Mouse (Mus musculus) CH12.LX (cell line): ENCODE results near the gene Hmga2. TPM values are rescaled to one million over a fixed set of nuclear protein-coding genes. Genes with fewer than 3 reads are reported as not detected.

Experiments
- DNase-seq: peaks from one replicate; pipeline ENCODE4 v3.0.0-alpha.2; 2013; ENCODE audit errors: extremely low read depth
- H3K27ac ChIP-seq: 2 replicates; pipeline ENCODE4 v1.5.1; 2012; ENCODE audit warnings: low read depth, mild to moderate bottlenecking, control low read depth, moderate library complexity; ENCODE audit not compliant: insufficient read depth
- H3K27me3 ChIP-seq: replicated peaks from 2 replicates; pipeline ENCODE3; 2012; ENCODE audit warnings: inconsistent platforms
- H3K36me3 ChIP-seq, 2 experiments: replicated peaks in 1 of 2; 2 replicates each; pipeline versions ENCODE3 to v1.6.1; 2012; ENCODE audit warnings: inconsistent platforms in 1 of 2, low read length in 1 of 2, mild to moderate bottlenecking in 1 of 2, mixed read lengths in 1 of 2, moderate library complexity in 1 of 2; ENCODE audit not compliant: control insufficient read depth in 1 of 2, insufficient read depth in 1 of 2
- H3K4me1 ChIP-seq, 2 experiments: 2 replicates each; pipeline ENCODE4 v1.6.1; 2012; ENCODE audit warnings: inconsistent platforms in 1 of 2, moderate library complexity in 1 of 2; ENCODE audit not compliant: insufficient read depth in 2 of 2, control insufficient read depth in 1 of 2
- H3K4me2 ChIP-seq: 2 replicates; pipeline ENCODE4 v1.6.1; 2012; ENCODE audit warnings: low read depth, mild to moderate bottlenecking, control low read depth; ENCODE audit not compliant: poor library complexity, insufficient read depth, severe bottlenecking
- H3K4me3 ChIP-seq, 3 experiments: fragments of 150-350 bp in 1 of 3; sonication (generic) in 1 of 3; replicated peaks in 1 of 3; 2 replicates each; pipeline versions ENCODE3 to v1.5.1; 2011 to 2012; ENCODE audit warnings: low read depth in 2 of 3, low read length in 2 of 3, mild to moderate bottlenecking in 2 of 3, moderate library complexity in 2 of 3, control low read depth in 1 of 3, improper control_type of control experiment in 1 of 3, inconsistent platforms in 1 of 3, mixed read lengths in 1 of 3; ENCODE audit not compliant: poor library complexity in 1 of 3
- H3K79me2 ChIP-seq: replicated peaks from 2 replicates; pipeline ENCODE4 v1.6.1; 2012; ENCODE audit warnings: mild to moderate bottlenecking, moderate library complexity; ENCODE audit not compliant: control insufficient read depth, poor library complexity, insufficient read depth, severe bottlenecking; ENCODE audit errors: extremely low read depth
- H3K9ac ChIP-seq: 2 replicates; pipeline ENCODE4 v1.6.1; 2012; ENCODE audit warnings: low read depth, mild to moderate bottlenecking, control low read depth, moderate library complexity; ENCODE audit not compliant: insufficient read depth
- H3K9me3 ChIP-seq: replicated peaks from 2 replicates; pipeline ENCODE3; 2012; ENCODE audit warnings: low read length, inconsistent platforms, mixed read lengths
- BHLHE40 ChIP-seq: IDR thresholded peaks from 2 replicates; pipeline ENCODE4 v1.6.1; 2011; ENCODE audit warnings: mild to moderate bottlenecking, low read depth, low read length, improper control_type of control experiment
- CHD1 ChIP-seq: IDR thresholded peaks from 2 replicates; pipeline ENCODE4 v1.6.1; 2012; ENCODE audit warnings: low read depth, low read length, improper control_type of control experiment, inconsistent platforms
- CTCF ChIP-seq, 2 experiments: IDR thresholded peaks in 1 of 2; conservative IDR thresholded peaks in 1 of 2; 2 replicates each; pipeline ENCODE4 v1.5.1; 2011 to 2012; ENCODE audit warnings: low read depth in 2 of 2, low read length in 2 of 2, improper control_type of control experiment in 1 of 2, inconsistent platforms in 1 of 2, mild to moderate bottlenecking in 1 of 2, moderate library complexity in 1 of 2
- E2F4 ChIP-seq: IDR thresholded peaks from 2 replicates; pipeline ENCODE4 v1.6.1; 2011; ENCODE audit warnings: low read depth, low read length, improper control_type of control experiment; ENCODE audit not compliant: insufficient replicate concordance
- ELF1 ChIP-seq: IDR thresholded peaks from 2 replicates; pipeline ENCODE4 v1.6.1; 2014; ENCODE audit warnings: low read depth, mild to moderate bottlenecking, inconsistent platforms, low read length, improper control_type of control experiment
- HCFC1 ChIP-seq: IDR thresholded peaks from 2 replicates; pipeline ENCODE4 v1.6.1; 2012; ENCODE audit warnings: low read depth, mild to moderate bottlenecking, inconsistent platforms, low read length, improper control_type of control experiment
- JUN ChIP-seq: IDR thresholded peaks from 2 replicates; pipeline ENCODE4 v1.6.1; 2011; ENCODE audit warnings: low read depth, mild to moderate bottlenecking, low read length, improper control_type of control experiment, moderate library complexity; ENCODE audit not compliant: insufficient read depth
- MAFK ChIP-seq: IDR thresholded peaks from 2 replicates; pipeline ENCODE4 v1.6.1; 2011; ENCODE audit warnings: low read length, improper control_type of control experiment; ENCODE audit not compliant: insufficient replicate concordance
- MAX ChIP-seq: IDR thresholded peaks from 2 replicates; pipeline ENCODE4 v1.6.1; 2011; ENCODE audit warnings: low read length, improper control_type of control experiment
- NELFE ChIP-seq: IDR thresholded peaks from 2 replicates; pipeline ENCODE4 v1.6.1; 2011; ENCODE audit warnings: low read depth, low read length, improper control_type of control experiment
- PAX5 ChIP-seq: IDR thresholded peaks from 2 replicates; pipeline ENCODE4 v1.6.1; 2012; ENCODE audit warnings: low read length, inconsistent platforms, mixed read lengths
- POLR2AphosphoS2 ChIP-seq: IDR thresholded peaks from 2 replicates; pipeline ENCODE4 v1.6.1; 2011; ENCODE audit warnings: low read depth, low read length, improper control_type of control experiment
- RAD21 ChIP-seq: IDR thresholded peaks from 2 replicates; pipeline ENCODE4 v1.6.1; 2011; ENCODE audit warnings: low read depth, mild to moderate bottlenecking, low read length, improper control_type of control experiment, moderate library complexity
- RCOR1 ChIP-seq: conservative IDR thresholded peaks from 2 replicates; pipeline ENCODE4 v1.6.1; 2012; ENCODE audit warnings: low read depth, mild to moderate bottlenecking, inconsistent platforms, low read length, improper control_type of control experiment
- SIN3A ChIP-seq: IDR thresholded peaks from 2 replicates; pipeline ENCODE4 v1.6.1; 2012; ENCODE audit warnings: low read length, improper control_type of control experiment, inconsistent platforms
- SMC3 ChIP-seq: IDR thresholded peaks from 2 replicates; pipeline ENCODE4 v1.6.1; 2011; ENCODE audit warnings: low read depth, low read length, improper control_type of control experiment
- USF1 ChIP-seq: IDR thresholded peaks from 2 replicates; pipeline ENCODE4 v1.6.1; 2014; ENCODE audit warnings: low read depth, mild to moderate bottlenecking, inconsistent platforms, low read length, improper control_type of control experiment
- ZC3H11A ChIP-seq: IDR thresholded peaks from 2 replicates; pipeline ENCODE4 v1.6.1; 2012; ENCODE audit warnings: low read depth, mild to moderate bottlenecking, inconsistent platforms, low read length, improper control_type of control experiment
- ZKSCAN1 ChIP-seq: IDR thresholded peaks from 2 replicates; pipeline ENCODE4 v1.6.1; 2012; ENCODE audit warnings: low read depth, inconsistent platforms, low read length, improper control_type of control experiment, borderline replicate concordance
- ZMIZ1 ChIP-seq: IDR thresholded peaks from 2 replicates; pipeline ENCODE4 v1.6.1; 2012; ENCODE audit warnings: low read depth, mild to moderate bottlenecking, inconsistent platforms, low read length, improper control_type of control experiment
- ZNF384 ChIP-seq: IDR thresholded peaks from 2 replicates; pipeline ENCODE4 v1.6.1; 2012; ENCODE audit warnings: low read depth, low read length, improper control_type of control experiment, inconsistent platforms
- dilution Hi-C: fragments of 300-500 bp; cut with MboI; formaldehyde crosslinking; loops from 2 replicates; pipeline ENCODE4 v1.14.3; 2020; ENCODE audit warnings: low sequenced_read_pairs; ENCODE audit not compliant: extremely low pct_unique_long_range_greater_than_20kb, extremely low pct_ligation_motif_present
- in situ Hi-C: fragments of 300-500 bp; cut with MboI; formaldehyde crosslinking; loops from 3 replicates; pipeline ENCODE4 v1.14.3; 2019; ENCODE audit warnings: low sequenced_read_pairs, low pct_ligation_motif_present, low pct_unique_long_range_greater_than_20kb, mixed read lengths
- polyA plus RNA-seq: library from polyadenylated mRNA; unstranded; fragments of >175 nt; gene quantifications from 2 replicates; pipeline ENCODE4 v1.2.1, GENCODE M21; 2012; ENCODE audit warnings: low read depth; ENCODE audit not compliant: insufficient read length
- total RNA-seq, 2 experiments: library from RNA; depleted of rRNA; stranded (reverse); fragments of 300-350 nt in 1 of 2; fragments of >200 nt in 1 of 2; gene quantifications; 2 replicates each; pipeline ENCODE4 v1.2.3; 2012 to 2014

Hmga2 gene
- total and polyA plus RNA-seq, 3 experiments: not detected

- Histone ChIP-seq H3K4me1 (no peaks in the 10 kb centered on the region), H3K9me3 (peaks cover 70% of the 10 kb centered on the region), H3K79me2 (no peaks in the 10 kb centered on the region), H3K4me2 (no peak overlapping the region), H3K27me3 (no peaks in the 10 kb centered on the region), H3K9ac (no peak overlapping the region), H3K4me3 (no peak overlapping the region), H3K27ac (no peak overlapping the region), H3K36me3 (no peaks in the 10 kb centered on the region)
- no peak for TF ChIP-seq USF1
- no peak for TF ChIP-seq ZC3H11A
- no peak for TF ChIP-seq PAX5
- no peak for TF ChIP-seq RAD21
- TF ChIP-seq ZKSCAN1: no peak
- TF ChIP-seq MAFK: no peak
- TF ChIP-seq CHD1: no peak
- no peak for TF ChIP-seq SMC3
- TF ChIP-seq MAX: no peak
- dilution Hi-C loops (no loop called here), in situ Hi-C loops (no loop called here)
- no peak for DNase-seq
These were observed 47.7 kb downstream of the Hmga2 start for GRCm38 (mm10) chr10:120428430-120429198.

GRCm38 (mm10) chr10:120426086-120426610 is 50.1 kb downstream of the Hmga2 start:
- no peaks in the 10 kb centered on the region for H3K79me2 ChIP-seq
- H3K4me2 ChIP-seq: no peak overlapping the region
- dilution Hi-C loops: no loop called here
- H3K4me3 ChIP-seq: no peak overlapping the region
- no peak for TF ChIP-seq CTCF (conservative IDR thresholded peaks at IDR 0.05 in 1 of 2, IDR thresholded peaks at IDR 0.05 in 1 of 2; ENCODE audit: low read depth in 2 of 2, low read length in 2 of 2)
- TF ChIP-seq HCFC1: no peak
- TF ChIP-seq JUN: no peak
- no peak for TF ChIP-seq POLR2AphosphoS2
- no peak for TF ChIP-seq SIN3A
- no peak for TF ChIP-seq BHLHE40
- TF ChIP-seq ZNF384: no peak
- no peak for TF ChIP-seq MAX
- no peak for TF ChIP-seq ELF1
- no peak for TF ChIP-seq ZKSCAN1
- no peak for TF ChIP-seq ZMIZ1
- TF ChIP-seq NELFE: no peak
- TF ChIP-seq E2F4: no peak
- no peak for TF ChIP-seq MAFK
- TF ChIP-seq RCOR1: no peak
- H3K9ac ChIP-seq: no peak overlapping the region
- no peaks in the 10 kb centered on the region for H3K4me1 ChIP-seq
- no peak overlapping the region for H3K27ac ChIP-seq
- H3K9me3 ChIP-seq: peaks cover 68% of the 10 kb centered on the region
- H3K36me3 ChIP-seq: no peaks in the 10 kb centered on the region
- in situ Hi-C loops: no loop called here
- H3K27me3 ChIP-seq: no peaks in the 10 kb centered on the region
- no peak for DNase-seq
